ENCODE assay signal across 8 mouse cellular contexts in genomic region chr5:122951913-122952641, GRCm38 (mm10). TPM values are rescaled to one million over a fixed set of nuclear protein-coding genes. Genes with fewer than 3 reads are reported as not detected.
DNase-seq lines count a peak whose midpoint lies in the region; ATAC-seq and TF ChIP-seq lines count a peak whose summit lies in the region.

No protein-coding gene starts in this region.

- peaks cover 41% of the 10 kb centered on the region for H3K4me1 ChIP-seq in midbrain, embryonic 13.5 days (replicated peaks)
- H3K4me1 ChIP-seq in thymus, adult 2 months (replicated peaks; ENCODE audit: control insufficient read depth, insufficient read depth, low read length) = peaks cover 48% of the 10 kb centered on the region

- peak overlapping the region; percentile 44; the same call in 1 of the 2 replicates for H3K27ac ChIP-seq in midbrain, embryonic 13.5 days
- H3K27ac ChIP-seq in thymus, adult 2 months (ENCODE audit: control insufficient read depth, insufficient read depth, low read length) = no peak overlapping the region

- peak overlapping the region; percentile 85 for H3K4me2 ChIP-seq in midbrain, embryonic 13.5 days (replicated peaks)

- peak; percentile 4 for ATAC-seq in CD4-positive, CD25-positive, alpha-beta regulatory T cell, adult 4 months
- peak; percentile 12 for ATAC-seq in common myeloid progenitor, adult 5-6 weeks (replicated peaks; ENCODE audit: low read depth, poor library complexity, severe bottlenecking)
- peak; percentile 24; the same call in 1 of the 2 replicates for ATAC-seq in midbrain, embryonic 13.5 days

- intact Hi-C loops in heart, postnatal 10 days (cut with DNase I) = no loop called here
- intact Hi-C loops in left cerebral cortex, postnatal 36 days (cut with DNase I) = no loop called here

- TF ChIP-seq CTCF in thymus, adult 2 months (IDR thresholded peaks at IDR 0.05; ENCODE audit: borderline replicate concordance, control insufficient read depth, extremely low read depth, insufficient read depth, low read length, poor library complexity) = no peak

- peak; percentile 28 for DNase-seq in adrenal gland, adult 2 months
- no peak for DNase-seq in adrenal gland, postnatal 4 days (ENCODE audit: low spot score in 2 of 2)
- peak; percentile 25 to 31 for DNase-seq in heart, postnatal 10 days
- peak; percentile 29 to 44 for DNase-seq in left cerebral cortex, postnatal 36 days (ENCODE audit: low spot score in 2 of 2)
- DNase-seq in thymus, adult 2 months = peak; percentile 55

- peak overlapping the region; percentile 69 for H3K9ac ChIP-seq in midbrain, embryonic 13.5 days (replicated peaks)

- peaks cover 30% of the 10 kb centered on the region for H3K27me3 ChIP-seq in midbrain, embryonic 13.5 days
- H3K27me3 ChIP-seq in thymus, adult 2 months (ENCODE audit: control insufficient read depth, insufficient read depth, low read length) = no peaks in the 10 kb centered on the region

- H3K9me3 ChIP-seq in midbrain, embryonic 13.5 days = no peaks in the 10 kb centered on the region

- H3K4me3 ChIP-seq in midbrain, embryonic 13.5 days (replicated peaks) = peak overlapping the region; percentile 46
- peak overlapping the region; percentile 41 for H3K4me3 ChIP-seq in thymus, adult 2 months (ENCODE audit: control insufficient read depth, insufficient read depth, low read length)

- no peak for TF ChIP-seq POLR2A in thymus, adult 2 months (IDR thresholded peaks at IDR 0.05; ENCODE audit: control insufficient read depth, extremely low read depth, insufficient read depth, low read length, poor library complexity)

- peaks cover 5% of the 10 kb centered on the region for H3K36me3 ChIP-seq in midbrain, embryonic 13.5 days
- peaks cover under 1% of the 10 kb centered on the region; the same call in 1 of the 2 replicates for H3K36me3 ChIP-seq in thymus, adult 2 months (ENCODE audit: control insufficient read depth, insufficient read depth, low read length)

- 2% methylated on average over 59 of the region's 59 CpGs for WGBS in midbrain, embryonic 13.5 days
- WGBS in thymus, adult 2 months = 5% methylated on average over 58 of the region's 59 CpGs

RNA-seq across cellular contexts. Expression of gene Kdm2b, which starts 37.5 kb away (rescaled TPM):
- total RNA-seq in adrenal gland, adult 2 months (2021) = 10 to 100 TPM; 13.5 to 15.0 TPM
- 11.7 and 12.5 TPM in 2 replicates for polyA plus RNA-seq in adrenal gland, adult 2 months (2012; rRNA removed)
- 10 to 100 TPM; 32.9 to 33.7 TPM for total RNA-seq in adrenal gland, postnatal 4 days (2021)
- 10 to 100 TPM; 33.1 to 51.1 TPM for polyA plus RNA-seq in CD4-positive, CD25-positive, alpha-beta regulatory T cell, adult 4 months (2017; shearing (Covaris generic))
- total RNA-seq in common myeloid progenitor, adult 5-6 weeks (2017) = 60.6 and 72.8 TPM in 2 replicates
- 10 to 100 TPM; 23.1 to 23.3 TPM for total RNA-seq in heart, postnatal 10 days (2021)
- 10 to 100 TPM; 23.7 to 27.3 TPM for total RNA-seq in left cerebral cortex, postnatal 36 days (2021)
- 116 and 117 TPM in 2 replicates for polyA plus RNA-seq in midbrain, embryonic 13.5 days (2015; fragmentation: Nextera tagmentation; extraction: Ambion mirVana)
- 65.1 and 73.9 TPM in 2 replicates for polyA plus RNA-seq in thymus, adult 2 months (2012; rRNA removed)

Comparison
In these comparisons a context has a peak if more than half of its experiments do, and no peak if none do; other contexts are left out.
1. DNase-seq: peak in adrenal gland, adult 2 months (single experiment), heart, postnatal 10 days (2 of 2), left cerebral cortex, postnatal 36 days (2 of 2) and thymus, adult 2 months (single experiment); none in adrenal gland, postnatal 4 days (0 of 2).
2. Peak in every context shown above with its lines, with median percentiles within 50 percentile points of each other: ATAC-seq.